Comparison of ENCODE assay signal across 10 mouse cellular contexts in the genomic region with DNA sequence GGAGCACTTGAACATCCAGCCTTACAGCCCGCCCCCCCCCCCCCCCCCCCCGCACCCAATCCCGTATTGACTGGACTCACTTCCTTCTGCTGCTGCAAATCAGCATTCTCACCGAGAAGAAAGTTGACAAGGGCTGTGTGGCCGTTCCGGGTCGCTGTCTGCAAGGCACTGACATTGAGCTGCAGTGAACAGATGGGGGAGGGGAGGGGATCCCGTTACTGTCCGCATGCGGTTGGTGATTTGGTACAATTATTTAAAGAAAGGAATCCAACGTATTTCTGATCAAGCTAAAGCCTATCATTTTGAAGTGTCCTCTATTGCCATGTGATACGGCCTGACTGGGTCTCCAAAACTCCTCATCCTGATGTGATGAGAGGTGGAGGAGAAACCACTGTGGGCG. TPM values are rescaled to one million over a fixed set of nuclear protein-coding genes. Genes with fewer than 3 reads are reported as not detected.
DNase-seq lines count a peak whose midpoint lies in the region; ATAC-seq and TF ChIP-seq lines count a peak whose summit lies in the region.
"Had no signal": no experiment of that assay in that cellular context is flagged by ENCODE, and none has a peak within 500 bp of the region (broad histone marks: within the 10 kb centered on the region; RNA-seq: fewer than 3 reads in every experiment).

No protein-coding gene starts in this region.

- no peak for ATAC-seq in embryonic facial prominence, embryonic 11.5 days (replicated peaks; ENCODE audit: insufficient number of reproducible peaks, low FRiP score, low TSS enrichment, low read depth)
- no peak for ATAC-seq in forebrain, embryonic 14.5 days

- H3K27ac ChIP-seq in gastrocnemius, adult 2 months, result no peak overlapping the region
- no peak overlapping the region for H3K27ac ChIP-seq in embryonic facial prominence, embryonic 11.5 days (replicated peaks; ENCODE audit: low read depth, low read length)
- H3K27ac ChIP-seq in forebrain, embryonic 14.5 days (ENCODE audit: low read depth, low read length), result no peak overlapping the region

- H3K4me3 ChIP-seq in gastrocnemius, adult 2 months, result no peak overlapping the region; the same call in 1 of the 2 replicates
- H3K4me3 ChIP-seq in embryonic facial prominence, embryonic 11.5 days (ENCODE audit: low read depth, low read length), result no peak overlapping the region
- H3K4me3 ChIP-seq in forebrain, embryonic 14.5 days (ENCODE audit: low read depth, low read length), result no peak overlapping the region
- H3K4me3 ChIP-seq: lung, embryonic 15.5 days had no signal

- peak; percentile 42 for DNase-seq in gastrocnemius, adult 2 months
- no peak for DNase-seq in gastrocnemius, postnatal 36 days
- DNase-seq in embryonic facial prominence, embryonic 11.5 days (ENCODE audit: low spot score), result peak; percentile 57
- DNase-seq in kidney, adult 11 months, result peak; percentile 59
- DNase-seq in mesoderm, embryonic 11.5 days (ENCODE audit: low read depth, low spot score), result peak; percentile 34
- no peak for DNase-seq in frontal cortex, adult 2 months (ENCODE audit: extremely low spot score in 1 of 2, low spot score in 1 of 2)
- no peak for DNase-seq in forebrain, embryonic 14.5 days (ENCODE audit: low spot score)
- no peak for DNase-seq in cerebellum, adult 18-20 months

- no peaks in the 10 kb centered on the region for H3K27me3 ChIP-seq in embryonic facial prominence, embryonic 11.5 days (ENCODE audit: control insufficient read depth, insufficient read depth, low read length)
- no peaks in the 10 kb centered on the region for H3K27me3 ChIP-seq in forebrain, embryonic 14.5 days (replicated peaks; ENCODE audit: control insufficient read depth, insufficient read depth, low read length)
- H3K27me3 ChIP-seq: lung, embryonic 15.5 days had no signal

- peak; percentile 3; the same call in 1 of the 2 replicates for TF ChIP-seq CTCF in gastrocnemius, adult 2 months (IDR thresholded peaks at IDR 0.05)

- no peaks in the 10 kb centered on the region for H3K9me3 ChIP-seq in embryonic facial prominence, embryonic 11.5 days (replicated peaks; ENCODE audit: control insufficient read depth, low read length)
- no peaks in the 10 kb centered on the region for H3K9me3 ChIP-seq in forebrain, embryonic 14.5 days (replicated peaks; ENCODE audit: control insufficient read depth, low read length)
- H3K9me3 ChIP-seq: lung, embryonic 15.5 days had no signal

- intact Hi-C loops in gastrocnemius, adult 2 months (cut with DNase I), result no loop called here
- intact Hi-C loops in gastrocnemius, postnatal 36 days (cut with DNase I), result no loop called here

- 27% methylated on average over 12 of the region's 13 CpGs for WGBS in embryonic facial prominence, embryonic 11.5 days
- WGBS in forebrain, embryonic 14.5 days, result 54% methylated on average over 11 of the region's 13 CpGs

- H3K9ac ChIP-seq in embryonic facial prominence, embryonic 11.5 days (replicated peaks; ENCODE audit: low read length), result no peak overlapping the region
- no peak overlapping the region for H3K9ac ChIP-seq in forebrain, embryonic 14.5 days (ENCODE audit: low read length)
- H3K9ac ChIP-seq: lung, embryonic 15.5 days had no signal

- no peak overlapping the region for H3K4me2 ChIP-seq in embryonic facial prominence, embryonic 11.5 days (ENCODE audit: low read depth, low read length)
- no peak overlapping the region for H3K4me2 ChIP-seq in forebrain, embryonic 14.5 days (ENCODE audit: low read length)
- H3K4me2 ChIP-seq: lung, embryonic 15.5 days had no signal

- no peaks in the 10 kb centered on the region for H3K36me3 ChIP-seq in embryonic facial prominence, embryonic 11.5 days (replicated peaks; ENCODE audit: control insufficient read depth, insufficient read depth, low read depth, low read length)
- no peaks in the 10 kb centered on the region for H3K36me3 ChIP-seq in forebrain, embryonic 14.5 days (ENCODE audit: control insufficient read depth, insufficient read depth, low read length)
- H3K36me3 ChIP-seq: lung, embryonic 15.5 days had no signal

- H3K4me1 ChIP-seq in embryonic facial prominence, embryonic 11.5 days (ENCODE audit: control insufficient read depth, insufficient read depth, low read length), result no peaks in the 10 kb centered on the region; the same call in 1 of the 2 replicates
- no peaks in the 10 kb centered on the region for H3K4me1 ChIP-seq in forebrain, embryonic 14.5 days (ENCODE audit: control insufficient read depth, insufficient read depth, low read length)

RNA-seq across cellular contexts. Expression of a gene that starts 35.2 kb away (rescaled TPM):
- under 1 TPM; 0.17 to 0.18 TPM for total RNA-seq in gastrocnemius, adult 2 months (2021)
- total RNA-seq in gastrocnemius, postnatal 36 days (2021), result under 1 TPM in 1 of 2 experiments, not detected in 1; 0.10 TPM
- polyA plus RNA-seq in embryonic facial prominence, embryonic 11.5 days (2014; fragmentation: Nextera tagmentation; extraction: Ambion mirVana), result 0.25 TPM in 1 of 2 replicates, not detected in the other
- polyA plus RNA-seq in frontal cortex, adult 2 months (2012; rRNA removed), result 0.16 and 0.38 TPM in 2 replicates
- not detected in 2 replicates for polyA plus RNA-seq in forebrain, embryonic 14.5 days (2014; fragmentation: Nextera tagmentation; extraction: Ambion mirVana)

RNA-seq across cellular contexts. Expression of a gene that starts 47.7 kb away (rescaled TPM):
- 1 to 10 TPM; 6.6 to 7.2 TPM for total RNA-seq in gastrocnemius, adult 2 months (2021)
- total RNA-seq in gastrocnemius, postnatal 36 days (2021), result 1 to 10 TPM; 6.0 to 6.8 TPM
- polyA plus RNA-seq in embryonic facial prominence, embryonic 11.5 days (2014; fragmentation: Nextera tagmentation; extraction: Ambion mirVana), result 27.1 and 28.1 TPM in 2 replicates
- polyA plus RNA-seq in frontal cortex, adult 2 months (2012; rRNA removed), result 16.8 and 17.1 TPM in 2 replicates
- 28.0 and 35.3 TPM in 2 replicates for polyA plus RNA-seq in forebrain, embryonic 14.5 days (2014; fragmentation: Nextera tagmentation; extraction: Ambion mirVana)

RNA-seq across cellular contexts. Expression of a gene that starts 54.7 kb away (rescaled TPM):
- total RNA-seq in gastrocnemius, adult 2 months (2021), result not detected
- total RNA-seq in gastrocnemius, postnatal 36 days (2021), result not detected
- polyA plus RNA-seq in embryonic facial prominence, embryonic 11.5 days (2014; fragmentation: Nextera tagmentation; extraction: Ambion mirVana), result not detected in 2 replicates
- not detected in 2 replicates for polyA plus RNA-seq in frontal cortex, adult 2 months (2012; rRNA removed)
- polyA plus RNA-seq in forebrain, embryonic 14.5 days (2014; fragmentation: Nextera tagmentation; extraction: Ambion mirVana), result not detected in 2 replicates
- total RNA-seq: gastrocnemius, postnatal 4 days had no signal
- polyA plus RNA-seq: lung, embryonic 15.5 days had no signal

Comparison
In these comparisons a context has a peak if more than half of its experiments do, and no peak if none do; other contexts are left out.
1. DNase-seq: peak in gastrocnemius, adult 2 months (single experiment), embryonic facial prominence, embryonic 11.5 days (single experiment), kidney, adult 11 months (single experiment) and mesoderm, embryonic 11.5 days (single experiment); none in gastrocnemius, postnatal 36 days (0 of 2), frontal cortex, adult 2 months (0 of 2), forebrain, embryonic 14.5 days (single experiment) and cerebellum, adult 18-20 months (0 of 2).